Mouse (Mus musculus) kidney, adult 2 months (tissue): Measurements from ENCODE around the gene Slc9b1. TPM values are rescaled to one million over a fixed set of nuclear protein-coding genes. Genes with fewer than 3 reads are reported as not detected.

Experiments used
- DNase-seq: peaks from one replicate; pipeline ENCODE4 v3.0.0; 2021
- H3K27ac ChIP-seq: fragments of 200-500 bp; 2 replicates; pipeline ENCODE4 v1.5.1; 2012; ENCODE audit warnings: low read depth, low read length, control low read depth, inconsistent platforms; ENCODE audit not compliant: insufficient read depth
- H3K27me3 ChIP-seq: fragments of 200-500 bp; replicated peaks from 2 replicates; pipeline ENCODE4 v1.6.1; 2012; ENCODE audit warnings: mild to moderate bottlenecking, moderate library complexity, low read length, inconsistent platforms; ENCODE audit not compliant: control insufficient read depth, insufficient read depth
- H3K36me3 ChIP-seq: fragments of 200-500 bp; 2 replicates; pipeline ENCODE4 v1.6.1; 2012; ENCODE audit warnings: mild to moderate bottlenecking, moderate library complexity, low read length, inconsistent platforms; ENCODE audit not compliant: control insufficient read depth, insufficient read depth
- H3K4me1 ChIP-seq: fragments of 200-500 bp; 2 replicates; pipeline ENCODE4 v1.6.1; 2011; ENCODE audit warnings: low read length; ENCODE audit not compliant: control insufficient read depth, insufficient read depth
- H3K4me3 ChIP-seq: fragments of 200-500 bp; 2 replicates; pipeline ENCODE4 v1.5.1; 2011; ENCODE audit warnings: mild to moderate bottlenecking, low read depth, low read length, control low read depth; ENCODE audit not compliant: insufficient read depth
- CTCF ChIP-seq: fragments of 200-500 bp; conservative IDR thresholded peaks from 2 replicates; pipeline ENCODE4 v1.5.1; 2011; ENCODE audit warnings: low read depth, mild to moderate bottlenecking, control low read depth, low read length, moderate library complexity, mixed read lengths; ENCODE audit not compliant: insufficient read depth, insufficient read length
- POLR2A ChIP-seq: fragments of 200-500 bp; IDR thresholded peaks from one replicate; pipeline ENCODE4 v1.6.1; 2011; ENCODE audit warnings: low read depth, low read length, control low read depth
- WGBS: fragments of 180-500 bp; shearing (Covaris S2); methylation state at CpG from one replicate; pipeline ENCODE4 v1.1.7; 2018; 5-methylcytosine and 5-hydroxymethylcytosine counted together
- polyA plus RNA-seq: library from polyadenylated mRNA; depleted of rRNA; stranded (reverse); fragments of >200 nt; gene quantifications from 2 replicates; pipeline ENCODE4 v1.2.3, GENCODE M21; 2012

Slc9b1 gene
- polyA plus RNA-seq, 1 experiment, result 0.06 TPM

DNA sequence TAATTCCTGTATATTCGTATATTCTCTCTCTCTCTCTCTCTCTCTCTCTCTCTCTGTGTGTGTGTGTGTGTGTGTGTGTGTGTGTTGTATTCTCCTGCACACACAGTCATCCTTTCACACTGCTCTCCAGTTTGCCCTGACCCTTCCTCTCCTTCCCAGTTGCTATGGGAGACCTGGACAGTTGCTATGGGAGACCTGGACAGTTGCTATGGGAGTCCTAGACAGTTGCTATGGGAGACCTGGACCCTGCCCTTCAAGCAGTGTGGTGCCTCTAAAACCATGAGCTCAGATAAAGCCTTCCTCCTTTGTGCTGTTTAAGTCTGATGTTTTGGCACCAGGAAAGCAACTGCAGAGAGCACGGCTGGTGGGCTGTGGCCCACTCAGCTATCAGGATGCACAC is 34.1 kb upstream of the Slc9b1 start:
- no peak overlapping the region for H3K27ac ChIP-seq
- 96% methylated on average over 2 of the region's 2 CpGs for WGBS
- H3K36me3 ChIP-seq, result no peaks in the 10 kb centered on the region
- no peak for DNase-seq
- no peaks in the 10 kb centered on the region for H3K4me1 ChIP-seq
- no peak for TF ChIP-seq POLR2A
- no peak for TF ChIP-seq CTCF
- H3K27me3 ChIP-seq, result no peaks in the 10 kb centered on the region
- H3K4me3 ChIP-seq, result no peak overlapping the region

DNA sequence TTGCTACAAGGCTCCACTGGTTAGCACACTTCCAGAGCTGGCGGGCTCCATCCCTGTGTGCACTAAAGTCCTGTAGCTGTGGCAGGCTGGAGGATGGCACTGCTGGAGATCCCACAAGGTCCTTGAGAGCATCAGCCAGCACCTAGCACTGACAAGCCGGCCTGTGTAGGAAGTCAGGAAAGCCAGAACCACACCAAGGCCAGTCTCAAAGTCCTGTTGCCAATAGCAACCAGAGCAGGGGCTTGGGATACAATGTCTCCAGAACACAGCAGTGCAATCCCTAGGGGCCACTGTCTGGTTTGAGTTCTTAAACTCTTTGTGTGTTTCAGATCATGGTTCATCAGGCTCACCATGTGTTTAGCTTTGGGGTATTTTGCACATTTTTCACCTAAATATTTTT is 33.0 kb upstream of the Slc9b1 start:
- H3K27ac ChIP-seq, result no peak overlapping the region
- no peak for DNase-seq
- 58% methylated on average over 2 of the region's 2 CpGs for WGBS
- H3K4me3 ChIP-seq, result no peak overlapping the region
- H3K27me3 ChIP-seq, result no peaks in the 10 kb centered on the region
- no peaks in the 10 kb centered on the region for H3K4me1 ChIP-seq
- no peak for TF ChIP-seq CTCF
- no peak for TF ChIP-seq POLR2A
- H3K36me3 ChIP-seq, result no peaks in the 10 kb centered on the region

DNA sequence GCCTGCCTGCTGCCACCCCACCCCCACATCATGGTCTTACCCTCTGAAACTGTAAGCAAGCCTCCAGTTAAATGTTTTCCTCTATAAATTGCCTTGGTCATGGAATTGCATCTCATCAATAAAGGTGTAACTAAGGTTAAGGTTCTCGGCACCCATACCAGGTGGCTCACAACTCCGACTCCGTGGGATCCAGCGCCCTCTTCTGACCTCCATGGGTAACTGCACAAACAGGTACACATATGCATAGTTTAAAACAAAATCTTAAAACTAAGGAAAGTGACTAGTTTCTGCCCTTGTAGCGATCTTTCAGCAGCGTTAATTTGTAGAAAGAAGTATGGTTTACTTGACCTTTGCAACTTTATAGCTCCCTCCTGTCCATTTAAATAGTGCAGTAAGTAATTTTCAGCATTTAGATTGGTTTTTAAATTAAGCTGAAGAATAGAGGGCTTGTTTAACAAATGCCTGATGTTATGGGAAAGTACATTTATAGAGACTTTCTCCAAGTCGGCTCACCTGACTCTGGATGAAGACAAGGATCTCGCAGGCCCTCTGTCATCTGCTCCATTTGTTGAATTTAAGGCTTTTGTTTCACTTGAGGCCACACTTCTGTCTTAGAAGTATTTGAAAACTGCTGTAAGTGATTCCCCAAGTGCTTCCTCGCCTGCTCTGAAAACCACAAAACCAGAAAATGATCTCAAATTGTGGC is 32.0 kb upstream of the Slc9b1 start:
- no peak for DNase-seq
- Histone ChIP-seq H3K36me3 (no peaks in the 10 kb centered on the region), H3K27ac (no peak overlapping the region), H3K4me1 (no peaks in the 10 kb centered on the region), H3K27me3 (no peaks in the 10 kb centered on the region), H3K4me3 (no peak overlapping the region)
- TF ChIP-seq CTCF (no peak), POLR2A (no peak)
- WGBS, result 89% methylated on average over 9 of the region's 9 CpGs

DNA sequence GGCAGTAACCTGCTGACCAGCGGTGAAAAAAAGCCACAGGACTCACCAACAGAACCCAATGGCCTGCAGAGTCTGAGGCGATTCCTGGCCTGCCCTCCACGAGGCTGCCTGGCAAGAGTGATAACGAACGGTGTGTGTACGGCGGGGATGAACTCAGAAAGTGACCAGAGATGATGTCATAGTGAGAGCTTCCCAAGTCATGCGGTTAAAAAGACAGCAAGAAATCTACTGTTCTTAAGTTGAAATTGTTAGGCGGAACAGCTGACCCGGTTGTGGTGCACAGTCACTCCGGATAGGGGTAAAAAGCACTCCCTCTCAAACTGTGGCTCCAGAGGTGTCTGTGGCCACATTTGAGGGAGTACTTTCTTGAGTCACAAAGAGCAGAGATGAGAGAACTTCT is 29.5 kb upstream of the Slc9b1 start:
- Histone ChIP-seq H3K27ac (no peak overlapping the region), H3K4me1 (no peaks in the 10 kb centered on the region), H3K36me3 (no peaks in the 10 kb centered on the region), H3K4me3 (no peak overlapping the region), H3K27me3 (no peaks in the 10 kb centered on the region)
- DNase-seq, result no peak
- TF ChIP-seq CTCF (no peak), POLR2A (no peak)
- 85% methylated on average over 11 of the region's 11 CpGs for WGBS

DNA sequence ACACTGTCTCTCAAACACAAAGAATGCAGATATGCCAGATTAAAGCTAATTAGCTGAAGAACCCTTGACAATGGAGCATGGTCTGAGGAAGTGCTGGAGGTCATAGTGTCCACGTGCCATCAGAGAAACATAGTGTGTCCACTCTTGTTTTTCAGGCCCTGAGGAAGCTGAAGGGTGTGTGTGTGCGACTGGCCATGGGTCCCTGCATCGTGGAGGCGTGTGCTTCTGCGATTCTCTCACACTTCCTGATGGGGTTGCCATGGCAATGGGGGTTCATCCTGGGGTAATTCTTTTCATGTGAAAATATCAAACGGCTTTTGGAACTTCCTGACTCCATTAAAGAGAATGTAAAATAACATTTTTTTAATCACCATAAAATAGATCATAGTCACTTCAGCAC is 23.5 kb upstream of the Slc9b1 start:
- WGBS, result 58% methylated on average over 6 of the region's 6 CpGs
- H3K36me3 ChIP-seq, result no peaks in the 10 kb centered on the region
- H3K27ac ChIP-seq, result no peak overlapping the region
- no peaks in the 10 kb centered on the region for H3K4me1 ChIP-seq
- no peak overlapping the region for H3K4me3 ChIP-seq
- TF ChIP-seq POLR2A (no peak), CTCF (no peak)
- DNase-seq, result no peak
- no peaks in the 10 kb centered on the region for H3K27me3 ChIP-seq

DNA sequence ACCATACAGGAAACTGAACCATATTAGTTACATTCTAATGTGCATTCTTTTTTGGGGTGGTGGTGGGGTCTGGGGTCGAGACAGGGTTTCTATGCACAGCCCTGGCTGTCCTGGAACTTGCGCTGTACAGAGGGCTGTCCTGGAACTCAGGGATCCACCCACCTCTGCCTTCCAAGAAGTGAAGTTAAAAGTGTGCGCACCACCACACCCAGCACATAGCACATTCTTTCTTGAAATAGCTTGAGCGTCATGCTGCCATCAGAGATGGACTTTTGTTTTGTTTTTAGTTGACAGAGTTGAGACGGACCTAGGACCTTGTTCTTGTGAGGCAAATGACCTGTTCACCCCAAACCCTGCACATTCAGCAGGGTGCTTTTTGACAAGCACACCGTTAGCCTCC is 20.7 kb upstream of the Slc9b1 start:
- WGBS, result 55% methylated on average over 6 of the region's 6 CpGs
- H3K27me3 ChIP-seq, result no peaks in the 10 kb centered on the region
- peak; percentile 33 for DNase-seq
- no peak overlapping the region for H3K4me3 ChIP-seq
- H3K36me3 ChIP-seq, result no peaks in the 10 kb centered on the region
- no peaks in the 10 kb centered on the region for H3K4me1 ChIP-seq
- no peak for TF ChIP-seq CTCF
- no peak for TF ChIP-seq POLR2A
- no peak overlapping the region for H3K27ac ChIP-seq

DNA sequence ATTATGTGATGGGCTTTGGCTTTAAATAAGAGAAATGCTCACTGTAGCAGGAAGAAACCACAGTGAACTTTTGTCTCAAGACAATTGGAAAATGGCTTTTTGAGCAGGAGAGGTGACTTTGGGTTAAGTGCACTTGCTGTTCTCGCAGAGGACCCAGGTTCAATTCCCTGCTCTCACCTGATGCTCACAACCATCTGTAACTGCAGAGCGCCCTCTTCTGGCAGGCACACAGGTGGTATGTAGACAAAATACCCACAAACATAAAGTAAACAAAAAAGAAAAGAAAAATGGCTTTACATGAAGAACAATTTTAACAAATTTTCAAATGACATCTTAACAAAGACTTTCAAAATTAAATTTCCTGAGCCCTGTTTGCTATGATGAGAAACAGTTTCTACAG is 20.2 kb upstream of the Slc9b1 start:
- Histone ChIP-seq H3K36me3 (no peaks in the 10 kb centered on the region), H3K4me1 (no peaks in the 10 kb centered on the region), H3K27ac (no peak overlapping the region), H3K4me3 (no peak overlapping the region), H3K27me3 (no peaks in the 10 kb centered on the region)
- TF ChIP-seq CTCF, result peak; percentile 55
- no peak for TF ChIP-seq POLR2A
- WGBS, result 61% methylated on average over 2 of the region's 2 CpGs
- peak; percentile 22 for DNase-seq
